Mouse (Mus musculus): ENCODE data around the gene Stk38l.

DNA sequence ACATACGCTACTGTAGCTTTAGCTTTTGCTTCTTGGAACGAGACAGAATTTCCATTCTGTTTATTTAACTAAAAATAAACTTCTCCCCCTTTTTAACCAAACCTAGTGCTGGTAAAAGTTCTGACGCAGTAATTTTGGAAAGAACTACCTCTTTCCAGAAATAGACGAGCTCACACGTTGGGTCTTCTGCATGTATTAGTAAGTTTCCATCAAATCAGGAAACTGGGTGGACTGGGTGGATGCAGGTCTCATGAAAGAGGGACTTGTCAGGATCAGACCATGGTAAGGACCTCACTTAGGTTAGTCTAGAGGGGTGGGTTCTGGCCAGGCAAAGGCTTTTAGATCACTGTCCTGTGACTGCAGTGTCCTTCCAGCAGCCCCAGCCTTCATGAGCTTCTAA, 21.8 kb downstream of the Stk38l start:
- TF ChIP-seq POLR2A (IDR thresholded peaks at IDR 0.05; ENCODE audit: insufficient read depth, low read depth, low read length): no peak
- TF ChIP-seq CTCF (IDR thresholded peaks at IDR 0.05; ENCODE audit: insufficient read depth, low read depth, low read length): no peak

All from olfactory bulb, adult 2 months (tissue).